Mouse (Mus musculus) MEL (cell line): ENCODE data around the gene Slc2a13. TPM values are rescaled to one million over a fixed set of nuclear protein-coding genes. Genes with fewer than 3 reads are reported as not detected.

Source experiments
- DNase-seq: peaks from one replicate; pipeline ENCODE4 v3.0.0; 2011; ENCODE audit warnings: low read depth, low spot score
- H3K27ac ChIP-seq: 2 replicates; pipeline ENCODE4 v1.5.1; 2012; ENCODE audit warnings: low read depth, mild to moderate bottlenecking, control low read depth, low read length, moderate library complexity; ENCODE audit not compliant: control insufficient read depth
- H3K27me3 ChIP-seq, 2 experiments: fragments of 150-350 bp in 1 of 2; sonication (generic) in 1 of 2; 2 replicates each; pipeline ENCODE4 v1.6.1; 2012; ENCODE audit warnings: low read length in 2 of 2, mild to moderate bottlenecking in 2 of 2, improper control_type of control experiment in 1 of 2, moderate library complexity in 1 of 2; ENCODE audit not compliant: insufficient read depth in 2 of 2, control insufficient read depth in 1 of 2
- H3K36me3 ChIP-seq, 2 experiments: 2 replicates each; pipeline ENCODE4 v1.6.1; 2012 to 2014; ENCODE audit warnings: low read length in 2 of 2, improper control_type of control experiment in 1 of 2, inconsistent platforms in 1 of 2, mild to moderate bottlenecking in 1 of 2; ENCODE audit not compliant: insufficient read depth in 2 of 2, control insufficient read depth in 1 of 2
- H3K4me1 ChIP-seq, 2 experiments: fragments of 150-350 bp in 1 of 2; sonication (generic) in 1 of 2; 2 replicates each; pipeline ENCODE4 v1.6.1; 2012; ENCODE audit warnings: low read length in 2 of 2, improper control_type of control experiment in 1 of 2, mild to moderate bottlenecking in 1 of 2; ENCODE audit not compliant: insufficient read depth in 2 of 2, control insufficient read depth in 1 of 2
- H3K4me3 ChIP-seq, 2 experiments: fragments of 150-350 bp in 1 of 2; sonication (generic) in 1 of 2; 2 replicates each; pipeline ENCODE4 v1.5.1; 2012; ENCODE audit warnings: low read depth in 2 of 2, low read length in 2 of 2, mild to moderate bottlenecking in 2 of 2, moderate library complexity in 2 of 2, control low read depth in 1 of 2, improper control_type of control experiment in 1 of 2; ENCODE audit not compliant: control insufficient read depth in 1 of 2, insufficient read depth in 1 of 2
- H3K79me2 ChIP-seq: 2 replicates; pipeline ENCODE4 v1.6.1; 2012; ENCODE audit warnings: mild to moderate bottlenecking, low read length, moderate library complexity; ENCODE audit not compliant: control insufficient read depth, poor library complexity, insufficient read depth
- H3K9ac ChIP-seq: 2 replicates; pipeline ENCODE4 v1.6.1; 2012; ENCODE audit warnings: low read depth, mild to moderate bottlenecking, control low read depth, low read length, moderate library complexity; ENCODE audit not compliant: control insufficient read depth, poor library complexity, severe bottlenecking
- H3K9me3 ChIP-seq: fragments of 150-350 bp; sonication (generic); replicated peaks from 2 replicates; pipeline ENCODE4 v1.6.1; 2012; ENCODE audit warnings: mild to moderate bottlenecking, low read length, improper control_type of control experiment, moderate library complexity; ENCODE audit not compliant: insufficient read depth
- BHLHE40 ChIP-seq: IDR thresholded peaks from 2 replicates; pipeline ENCODE4 v1.6.1; 2012; ENCODE audit warnings: low read depth, mild to moderate bottlenecking, inconsistent platforms, low read length, improper control_type of control experiment, borderline replicate concordance
- E2F4 ChIP-seq: IDR thresholded peaks from 2 replicates; pipeline ENCODE4 v1.6.1; 2011; ENCODE audit warnings: low read depth, low read length, improper control_type of control experiment, borderline replicate concordance
- GABPA ChIP-seq: IDR thresholded peaks from 2 replicates; pipeline ENCODE4 v1.6.1; 2012; ENCODE audit warnings: low read depth, mild to moderate bottlenecking, inconsistent platforms, low read length, improper control_type of control experiment, moderate library complexity
- GATA1 ChIP-seq: IDR thresholded peaks from 2 replicates; pipeline ENCODE4 v1.6.1; 2011; ENCODE audit warnings: low read depth, low read length, improper control_type of control experiment
- JUND ChIP-seq: IDR thresholded peaks from 2 replicates; pipeline ENCODE4 v1.6.1; 2011; ENCODE audit warnings: low read depth, mild to moderate bottlenecking, improper control_type of control experiment, low read length
- MAFK ChIP-seq: IDR thresholded peaks from 2 replicates; pipeline ENCODE4 v1.6.1; 2011; ENCODE audit warnings: low read depth, mild to moderate bottlenecking, low read length, improper control_type of control experiment, borderline replicate concordance
- MAX ChIP-seq: IDR thresholded peaks from 2 replicates; pipeline ENCODE4 v1.6.1; 2011; ENCODE audit warnings: low read length, improper control_type of control experiment
- MYB ChIP-seq: IDR thresholded peaks from 2 replicates; pipeline ENCODE4 v1.6.1; 2011; ENCODE audit warnings: mild to moderate bottlenecking, low read depth, low read length, improper control_type of control experiment
- MYC ChIP-seq: IDR thresholded peaks from 2 replicates; pipeline ENCODE4 v1.6.1; 2011; ENCODE audit warnings: low read depth, mild to moderate bottlenecking, low read length, improper control_type of control experiment, moderate library complexity
- NRF1 ChIP-seq: IDR thresholded peaks from 2 replicates; pipeline ENCODE4 v1.6.1; 2014; ENCODE audit warnings: low read depth, mild to moderate bottlenecking, inconsistent platforms, low read length, improper control_type of control experiment, moderate library complexity; ENCODE audit not compliant: poor library complexity, insufficient read depth, severe bottlenecking
- RCOR1 ChIP-seq: IDR thresholded peaks from 2 replicates; pipeline ENCODE4 v1.6.1; 2012; ENCODE audit warnings: low read depth, mild to moderate bottlenecking, inconsistent platforms, low read length, improper control_type of control experiment
- SIN3A ChIP-seq: IDR thresholded peaks from 2 replicates; pipeline ENCODE4 v1.6.1; 2012; ENCODE audit warnings: low read length, improper control_type of control experiment, inconsistent platforms
- TBP ChIP-seq: IDR thresholded peaks from 2 replicates; pipeline ENCODE4 v1.8.0; 2011; ENCODE audit warnings: low read depth, low read length, improper control_type of control experiment
- TCF12 ChIP-seq: IDR thresholded peaks from 2 replicates; pipeline ENCODE4 v1.6.1; 2014; ENCODE audit warnings: low read depth, mild to moderate bottlenecking, inconsistent platforms, low read length, improper control_type of control experiment, moderate library complexity
- UBTF ChIP-seq: IDR thresholded peaks from 2 replicates; pipeline ENCODE4 v1.6.1; 2012; ENCODE audit warnings: low read depth, mild to moderate bottlenecking, inconsistent platforms, low read length, improper control_type of control experiment, moderate library complexity, borderline replicate concordance; ENCODE audit not compliant: insufficient read depth
- USF1 ChIP-seq: IDR thresholded peaks from 2 replicates; pipeline ENCODE4 v1.6.1; 2014; ENCODE audit warnings: low read depth, mild to moderate bottlenecking, inconsistent platforms, low read length, improper control_type of control experiment, moderate library complexity
- ZC3H11A ChIP-seq: IDR thresholded peaks from 2 replicates; pipeline ENCODE4 v1.6.1; 2012; ENCODE audit warnings: low read depth, mild to moderate bottlenecking, inconsistent platforms, low read length, improper control_type of control experiment
- ZKSCAN1 ChIP-seq: IDR thresholded peaks from 2 replicates; pipeline ENCODE4 v1.6.1; 2012; ENCODE audit warnings: low read depth, mild to moderate bottlenecking, inconsistent platforms, low read length, improper control_type of control experiment, moderate library complexity
- polyA plus RNA-seq, 2 experiments: library from polyadenylated mRNA; stranded (reverse) in 1 of 2; unstranded in 1 of 2; fragments of >175 nt in 1 of 2; fragments of >200 nt in 1 of 2; gene quantifications; 2 replicates each; pipeline versions ENCODE4 v1.2.1 to v1.2.4; 2012; ENCODE audit warnings: low replicate concordance in 2 of 2, low read depth in 1 of 2; ENCODE audit not compliant: insufficient read length in 2 of 2, insufficient read depth in 1 of 2, missing spikeins in 1 of 2
- total RNA-seq: library from RNA; depleted of rRNA; stranded (reverse); fragments of 300-350 nt; gene quantifications from 2 replicates; pipeline ENCODE4 v1.2.3, GENCODE M21; 2012

Slc2a13 gene
- total and polyA plus RNA-seq, 3 experiments = not detected

DNA sequence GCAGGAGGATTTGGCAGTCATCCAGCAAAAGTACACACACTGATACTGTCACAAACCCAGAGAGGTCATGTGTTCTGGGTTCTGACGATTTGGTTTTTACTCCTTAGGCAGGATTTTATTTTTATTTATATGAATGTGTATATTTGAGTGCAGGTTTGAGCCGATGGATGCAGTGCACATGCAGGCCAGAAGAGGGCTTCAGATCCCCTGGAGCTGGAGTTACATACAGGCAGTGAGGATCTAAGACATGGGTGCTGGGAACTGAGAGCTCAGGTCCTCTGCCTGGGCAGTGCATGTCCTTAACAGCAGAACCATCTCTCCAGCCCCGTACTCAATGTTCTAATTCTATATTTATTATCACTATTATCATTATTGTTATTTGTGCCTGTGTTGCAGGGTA is 253.7 kb downstream of the Slc2a13 start:
- peak; percentile 1 for DNase-seq
- no peak overlapping the region for H3K9ac ChIP-seq
- H3K79me2 ChIP-seq = no peaks in the 10 kb centered on the region
- TF ChIP-seq TCF12 (no peak), ZC3H11A (no peak), MYC (no peak), MYB (no peak), E2F4 (no peak), NRF1 (no peak), MAX (no peak), JUND (no peak), ZKSCAN1 (no peak), TBP (no peak), USF1 (no peak)
- no peak overlapping the region for H3K4me3 ChIP-seq
- H3K4me1 ChIP-seq = no peaks in the 10 kb centered on the region
- H3K9me3 ChIP-seq = no peaks in the 10 kb centered on the region
- H3K36me3 ChIP-seq = no peaks in the 10 kb centered on the region
- H3K27me3 ChIP-seq = no peaks in the 10 kb centered on the region
- H3K27ac ChIP-seq = no peak overlapping the region

GRCm38 (mm10) chr15:91316964-91317363 is 256.1 kb downstream of the Slc2a13 start:
- no peaks in the 10 kb centered on the region for H3K27me3 ChIP-seq
- H3K36me3 ChIP-seq = no peaks in the 10 kb centered on the region
- no peaks in the 10 kb centered on the region for H3K4me1 ChIP-seq
- H3K4me3 ChIP-seq = no peak overlapping the region
- no peak for TF ChIP-seq BHLHE40
- no peak for TF ChIP-seq NRF1
- no peak for TF ChIP-seq RCOR1
- TF ChIP-seq USF1 = no peak
- no peak for TF ChIP-seq MYB
- TF ChIP-seq UBTF = no peak
- no peak for TF ChIP-seq SIN3A
- TF ChIP-seq TBP = no peak
- TF ChIP-seq GABPA = no peak
- no peak for TF ChIP-seq GATA1
- TF ChIP-seq MAFK = no peak
- no peak for TF ChIP-seq E2F4
- DNase-seq = no peak
- no peaks in the 10 kb centered on the region for H3K9me3 ChIP-seq
- H3K79me2 ChIP-seq = no peaks in the 10 kb centered on the region
- H3K27ac ChIP-seq = no peak overlapping the region
- H3K9ac ChIP-seq = no peak overlapping the region
